Mouse (Mus musculus) layer of hippocampus, adult 2 months (tissue): Measurements from ENCODE around the gene Rora. TPM values are rescaled to one million over a fixed set of nuclear protein-coding genes. Genes with fewer than 3 reads are reported as not detected.

ENCODE experiments used
- DNase-seq, 2 experiments: peaks; one replicate each; pipeline ENCODE4 v3.0.0; 2022; ENCODE audit warnings: low spot score in 2 of 2
- H3K27ac ChIP-seq: fragments of 200-600 bp; 2 replicates; pipeline ENCODE4 v1.8.1; 2022
- H3K4me3 ChIP-seq: fragments of 200-600 bp; 2 replicates; pipeline ENCODE4 v1.8.1; 2022; ENCODE audit warnings: mild to moderate bottlenecking
- CTCF ChIP-seq: fragments of 200-600 bp; conservative IDR thresholded peaks from 2 replicates; pipeline ENCODE4 v1.8.1; 2022; ENCODE audit warnings: antibody characterized with exemption, mild to moderate bottlenecking, moderate library complexity
- total RNA-seq, 2 experiments: library from RNA; stranded (reverse); gene quantifications; 2 replicates each; pipeline ENCODE4 v1.2.3; 2021

The Rora gene
- total RNA-seq, 2 experiments from 2014 or later, result 32.0 to 35.6 TPM

DNA sequence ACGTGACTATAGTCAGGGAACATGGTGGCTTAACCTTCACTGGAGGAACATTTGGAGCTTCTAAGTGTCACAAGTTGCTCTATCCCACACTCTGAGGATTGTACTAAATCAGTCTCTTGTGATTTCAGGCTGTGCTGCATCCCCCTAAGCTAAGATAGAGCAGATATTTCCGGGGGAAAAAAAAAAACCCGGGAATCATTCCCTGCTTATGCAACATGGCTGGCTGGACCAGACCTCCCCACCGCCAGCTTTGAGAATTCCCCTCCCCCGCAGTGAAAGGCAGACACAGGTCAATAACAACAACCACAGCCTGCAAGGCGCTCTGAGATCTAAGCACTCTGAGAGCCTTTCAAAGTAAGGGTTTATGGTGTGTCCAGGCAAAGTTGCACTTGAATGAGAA lies 244.7 kb downstream of the Rora start:
- no peak for DNase-seq
- no peak overlapping the region for H3K27ac ChIP-seq
- no peak overlapping the region for H3K4me3 ChIP-seq
- no peak for TF ChIP-seq CTCF

DNA sequence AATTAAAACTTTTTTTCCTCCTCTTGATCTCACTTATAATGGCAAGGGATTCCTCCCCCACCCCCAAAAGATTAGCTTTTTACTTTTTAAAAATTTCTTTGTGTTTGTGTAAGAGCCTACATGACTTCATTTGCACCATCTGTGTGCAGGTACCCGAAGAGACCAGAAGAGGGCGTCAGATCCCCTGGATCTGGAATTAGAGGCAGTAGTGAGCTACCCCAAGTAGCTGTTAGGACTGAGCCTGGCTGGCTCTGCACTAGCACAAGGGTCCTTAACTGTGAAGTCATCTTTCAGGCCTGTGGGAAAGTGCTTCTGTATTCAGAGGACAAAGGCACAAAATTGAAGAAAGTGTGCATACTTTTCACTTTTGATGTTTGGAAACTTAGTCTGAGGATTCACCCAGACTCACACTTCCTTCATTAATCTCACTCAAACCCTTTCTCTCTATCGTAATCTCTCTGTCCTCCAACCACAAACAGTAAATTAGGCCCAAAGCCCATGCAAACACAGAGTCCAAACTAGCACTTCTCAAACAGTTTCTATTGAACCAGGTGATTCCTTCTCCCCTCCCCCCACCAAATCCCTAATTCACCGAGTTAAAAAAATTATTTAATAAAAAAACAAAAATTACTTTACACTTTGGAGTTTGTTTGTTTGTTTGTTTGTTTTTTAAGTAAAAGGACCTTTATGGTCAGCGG lies 246.1 kb downstream of the Rora start:
- TF ChIP-seq CTCF, result peak; percentile 52
- no peak overlapping the region for H3K4me3 ChIP-seq
- no peak for DNase-seq
- H3K27ac ChIP-seq, result no peak overlapping the region

DNA sequence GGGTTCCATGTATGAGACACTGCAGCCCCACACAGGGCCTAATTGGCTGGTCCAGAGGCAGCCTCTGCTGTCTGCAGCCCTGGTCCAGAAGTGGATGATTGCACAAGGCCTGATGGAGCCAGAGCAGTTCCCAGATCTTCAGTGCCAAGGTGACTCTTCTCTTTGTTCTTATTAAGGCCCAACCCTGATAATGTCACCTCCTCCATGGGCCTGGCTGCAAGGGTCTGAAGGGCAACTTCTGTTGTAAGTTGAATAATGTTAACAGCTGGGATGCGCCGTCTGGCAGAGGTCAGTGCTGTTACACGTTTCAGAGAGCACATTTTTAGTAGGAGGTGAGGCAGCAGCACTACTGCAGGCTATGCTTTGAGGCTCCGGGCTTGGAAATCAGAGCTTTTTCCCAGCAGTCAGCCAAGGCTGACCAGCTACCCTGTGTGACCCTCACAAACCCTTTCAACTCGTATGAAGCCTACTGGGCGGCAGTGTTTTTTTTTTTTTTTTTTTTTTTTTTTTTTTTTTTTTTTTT lies 252.8 kb downstream of the Rora start:
- TF ChIP-seq CTCF, result no peak
- DNase-seq, result no peak
- H3K27ac ChIP-seq, result 0 out of 2 replicates have a peak overlapping the region, but pooled peaks have one; percentile 3
- H3K4me3 ChIP-seq, result no peak overlapping the region

DNA sequence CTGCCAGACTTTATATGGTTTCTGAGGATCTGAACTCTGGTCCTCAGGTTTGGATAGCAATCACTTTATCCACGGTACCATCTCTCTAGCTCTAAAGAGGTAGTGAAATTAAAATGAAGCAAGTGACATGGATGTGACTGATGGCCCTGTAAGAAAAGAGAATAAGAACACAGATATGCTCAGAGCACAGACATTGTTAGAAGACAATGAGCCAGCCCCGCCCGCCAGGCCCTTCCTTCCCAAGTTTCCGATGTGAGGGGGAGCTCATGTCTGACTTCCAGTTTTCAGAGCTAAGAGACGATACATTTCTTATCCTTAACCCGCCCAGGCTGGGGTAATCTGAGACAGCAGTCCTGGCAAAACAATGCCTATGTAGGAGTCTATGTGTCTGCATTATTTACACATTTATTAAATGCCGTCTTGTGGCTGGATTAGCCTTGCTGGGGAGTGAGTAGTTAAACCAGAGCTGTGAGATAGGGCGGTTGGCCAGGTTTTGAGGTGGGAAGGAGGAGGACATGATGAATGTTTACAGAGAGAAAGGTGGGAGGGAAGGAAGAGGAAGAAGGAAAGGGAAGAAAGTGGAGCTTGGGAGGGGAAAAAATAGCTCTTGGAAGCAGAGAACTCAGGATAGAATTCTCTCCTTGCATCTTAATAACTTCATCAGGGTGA lies 259.0 kb downstream of the Rora start:
- no peak for DNase-seq
- Histone ChIP-seq H3K27ac (no peak overlapping the region), H3K4me3 (no peak overlapping the region)
- no peak for TF ChIP-seq CTCF

DNA sequence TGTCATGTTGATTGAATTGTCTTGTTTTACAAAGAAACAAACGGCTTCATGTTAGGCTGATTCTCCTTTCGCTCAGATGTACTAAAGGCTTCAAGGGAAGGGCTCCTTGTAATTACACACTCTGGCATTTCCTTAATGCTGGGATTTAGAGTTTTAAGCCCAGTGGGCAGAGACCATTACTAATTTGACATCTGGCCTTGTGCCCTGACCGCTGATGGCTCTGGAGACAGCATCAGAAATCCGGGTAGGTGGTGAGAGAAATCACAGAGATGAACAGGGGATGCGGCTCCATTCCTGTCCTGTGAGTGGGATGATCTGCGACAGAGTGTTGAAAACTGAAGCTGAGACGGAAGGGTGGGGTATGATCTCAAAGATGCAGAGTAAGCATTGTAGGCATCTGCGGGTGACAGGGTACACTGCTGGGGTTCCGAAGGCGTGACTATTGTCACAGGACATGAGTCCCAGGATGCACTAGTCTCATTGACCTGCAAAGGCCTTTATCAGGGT lies 259.7 kb downstream of the Rora start:
- no peak overlapping the region for H3K27ac ChIP-seq
- DNase-seq, result no peak

DNA sequence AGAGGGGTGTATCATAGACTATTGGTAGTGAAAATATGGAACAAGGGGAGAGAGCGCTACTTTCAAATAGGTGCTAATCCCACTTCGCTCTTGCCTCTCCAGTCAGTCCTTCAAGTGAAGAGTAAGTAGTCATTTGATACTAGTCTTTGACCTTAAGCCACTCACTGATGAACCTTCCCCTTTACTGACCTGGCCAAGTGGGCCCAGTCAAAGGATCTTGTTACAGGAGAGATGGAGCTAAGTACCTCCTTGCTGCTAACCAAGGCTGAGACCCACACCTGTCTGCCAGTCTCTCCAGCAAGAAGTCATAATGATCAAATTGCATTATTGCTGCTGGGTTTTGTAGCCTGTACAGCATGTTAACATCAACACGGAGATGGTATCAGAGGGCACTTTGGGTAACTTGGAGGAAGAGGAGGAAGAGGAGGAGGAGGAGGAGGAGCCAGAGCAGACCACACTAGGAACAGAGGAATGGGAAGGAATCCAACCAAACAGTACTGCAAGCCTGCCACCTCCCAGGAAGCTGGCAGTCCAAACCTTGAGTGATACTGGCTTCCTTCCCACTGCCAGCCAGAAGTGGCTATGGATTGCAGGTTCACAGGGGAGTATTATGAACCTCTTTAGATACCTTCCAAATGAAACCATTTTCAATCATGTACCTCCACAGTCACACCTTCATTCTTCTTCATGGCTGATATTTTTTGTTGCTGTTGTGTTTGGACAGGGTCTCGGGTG lies 261.1 kb downstream of the Rora start:
- no peak overlapping the region for H3K27ac ChIP-seq
- no peak for TF ChIP-seq CTCF
- no peak overlapping the region for H3K4me3 ChIP-seq
- no peak for DNase-seq

More for the DNA sequence above, 259.7 kb downstream of the Rora start:
- no peak for TF ChIP-seq CTCF
- H3K4me3 ChIP-seq, result no peak overlapping the region

DNA sequence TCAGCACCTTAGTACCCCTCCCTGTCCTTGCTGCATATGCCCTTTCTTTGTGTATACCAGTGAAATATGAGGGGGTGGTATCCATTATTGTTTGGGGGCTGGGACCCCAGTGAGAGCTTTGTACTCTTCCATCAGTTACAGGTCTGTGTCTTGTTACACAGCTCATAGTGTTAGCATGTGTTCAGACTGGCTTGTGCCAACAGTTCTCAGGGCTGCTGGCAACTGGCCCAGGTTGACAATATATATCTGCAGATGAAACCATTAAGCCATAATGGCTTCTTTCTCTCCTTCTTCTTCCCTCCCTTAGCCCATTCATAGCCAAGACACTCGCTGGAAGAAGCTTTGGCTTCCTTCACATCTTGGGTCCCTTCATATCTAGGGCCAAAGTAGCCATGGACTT lies 263.2 kb downstream of the Rora start:
- H3K27ac ChIP-seq, result no peak overlapping the region
- TF ChIP-seq CTCF, result no peak
- H3K4me3 ChIP-seq, result no peak overlapping the region
- DNase-seq, result no peak

DNA sequence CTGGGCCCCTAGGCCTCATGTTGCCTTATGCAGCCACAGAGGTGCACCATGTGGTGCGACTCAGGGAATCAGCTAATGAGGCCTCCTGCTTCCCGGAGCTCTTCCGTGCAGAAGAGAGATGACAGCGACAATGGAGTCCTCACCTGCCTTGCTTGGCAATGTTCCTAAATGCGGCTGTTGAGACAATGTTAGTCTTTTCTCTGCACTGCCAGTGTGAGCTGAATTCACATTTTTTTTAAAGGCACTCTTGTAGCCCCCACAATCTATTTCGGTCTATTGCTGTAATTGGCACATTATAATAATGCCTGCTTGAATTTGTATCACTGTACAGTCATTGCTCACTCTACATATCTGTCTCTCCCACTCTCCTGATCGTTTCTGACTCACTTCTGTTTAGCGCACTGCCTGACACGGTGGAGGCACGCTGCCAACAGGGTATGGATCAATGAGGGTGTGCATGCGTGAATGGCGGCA lies 269.6 kb downstream of the Rora start:
- H3K4me3 ChIP-seq, result no peak overlapping the region
- no peak for TF ChIP-seq CTCF
- DNase-seq, result peak; percentile 33 to 39
- no peak overlapping the region for H3K27ac ChIP-seq

DNA sequence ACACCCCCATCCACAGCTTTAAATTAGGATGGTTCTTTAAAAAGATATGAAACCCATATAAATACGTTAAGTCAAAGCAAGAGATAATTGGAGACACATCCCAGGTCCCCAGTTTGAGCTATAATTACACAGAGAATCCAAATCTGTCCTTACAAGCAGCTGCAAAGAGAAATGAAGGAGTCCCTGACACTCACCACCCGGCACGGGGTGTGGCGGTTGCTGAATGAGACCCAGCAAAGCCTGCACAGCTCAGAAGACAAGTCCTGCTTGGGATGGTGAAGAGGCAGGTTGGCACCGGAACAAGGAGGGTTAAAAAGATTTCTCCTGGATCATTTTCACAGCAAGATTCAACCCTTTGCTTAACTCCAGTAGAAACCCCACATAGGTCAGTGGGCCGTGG lies 272.8 kb downstream of the Rora start:
- DNase-seq, result no peak
- Histone ChIP-seq H3K4me3 (no peak overlapping the region), H3K27ac (no peak overlapping the region)
- TF ChIP-seq CTCF, result no peak

DNA sequence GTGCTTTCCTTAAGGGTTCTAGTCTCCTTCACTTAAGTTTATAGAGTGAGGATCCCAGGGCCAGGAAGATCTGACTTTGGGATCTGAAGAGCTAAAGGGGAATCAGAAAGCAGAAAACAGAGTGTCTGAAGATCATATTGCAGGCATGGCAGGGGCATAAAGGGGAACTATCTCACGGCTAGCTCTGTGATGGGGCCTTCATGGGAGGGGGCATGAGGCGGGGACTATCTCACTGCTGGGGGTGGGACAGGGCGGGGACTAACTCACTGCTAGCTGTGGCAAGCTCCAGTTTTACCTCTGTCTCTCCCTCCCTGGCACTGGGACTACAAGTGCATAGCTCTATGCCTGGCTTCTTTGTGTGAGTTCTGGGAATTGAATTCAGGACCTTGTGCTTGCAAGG lies 279.6 kb downstream of the Rora start:
- H3K4me3 ChIP-seq, result no peak overlapping the region
- H3K27ac ChIP-seq, result no peak overlapping the region
- DNase-seq, result no peak
- no peak for TF ChIP-seq CTCF

DNA sequence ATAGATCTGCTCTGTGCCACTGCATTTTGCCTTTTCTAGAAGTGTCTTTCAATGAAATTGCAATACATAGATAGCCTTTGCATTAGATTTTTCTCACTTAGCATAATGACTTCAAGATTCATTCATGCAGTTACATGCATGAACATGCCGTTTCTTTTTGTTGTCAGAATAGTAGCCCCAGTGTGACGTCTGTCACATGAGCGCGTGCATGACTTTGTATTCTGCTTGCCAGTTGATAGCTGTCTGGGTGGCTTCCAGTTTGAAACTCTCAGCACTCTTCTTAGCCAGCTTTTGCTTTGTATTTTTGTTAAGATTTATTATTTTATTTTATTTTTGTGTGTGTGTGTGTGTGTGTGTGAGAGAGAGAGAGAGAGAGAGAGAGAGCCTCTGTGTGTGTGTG lies 280.7 kb downstream of the Rora start:
- no peak for DNase-seq
- TF ChIP-seq CTCF, result no peak
- no peak overlapping the region for H3K4me3 ChIP-seq
- H3K27ac ChIP-seq, result no peak overlapping the region

DNA sequence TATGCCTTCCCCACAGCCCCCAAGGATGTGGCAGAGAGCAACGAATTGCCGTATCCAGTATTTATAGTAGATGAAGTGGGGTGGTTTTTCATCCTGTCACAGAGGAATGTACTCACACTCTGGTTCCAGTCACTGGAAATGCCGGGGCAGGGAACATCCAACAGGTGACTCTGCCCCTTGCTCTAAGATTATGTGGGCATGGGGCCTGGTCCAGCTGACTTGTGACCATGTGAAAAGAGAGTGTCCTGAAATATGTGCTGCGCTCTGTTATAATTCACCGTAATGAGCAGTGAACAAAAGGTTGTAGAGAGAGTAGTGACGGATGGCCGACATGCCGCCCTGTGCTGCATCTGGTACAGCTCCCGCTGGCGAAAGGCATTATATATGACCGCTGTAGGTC lies 282.0 kb downstream of the Rora start:
- Histone ChIP-seq H3K4me3 (no peak overlapping the region), H3K27ac (no peak overlapping the region)
- no peak for TF ChIP-seq CTCF
- no peak for DNase-seq

DNA sequence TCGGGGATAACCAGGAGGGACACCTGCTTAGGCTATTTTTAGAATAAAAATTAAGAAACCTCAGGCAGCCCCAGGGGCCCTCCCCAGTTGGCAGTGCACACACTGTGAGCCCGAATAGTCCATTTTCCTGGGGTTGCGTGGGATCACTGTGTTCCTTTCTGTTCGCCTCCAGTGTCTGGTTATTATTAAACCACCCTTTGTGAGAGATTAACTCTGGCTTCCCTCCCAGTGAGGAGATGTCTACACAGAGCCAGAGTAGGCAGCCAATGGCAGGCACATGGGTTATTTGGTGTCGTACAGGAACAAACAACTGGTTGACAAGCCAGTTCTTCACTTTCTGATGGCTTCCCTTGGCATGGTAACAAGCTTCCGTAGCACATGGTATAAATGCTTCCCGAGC lies 287.5 kb downstream of the Rora start:
- H3K27ac ChIP-seq, result peak overlapping the region; percentile 57
- no peak overlapping the region for H3K4me3 ChIP-seq
- no peak for TF ChIP-seq CTCF
- peak; percentile 49 to 74 for DNase-seq
